ENCODE assay signal across 20 mouse cellular contexts in genomic region chr16:14894713-14895112, GRCm38 (mm10). TPM values are rescaled to one million over a fixed set of nuclear protein-coding genes. Genes with fewer than 3 reads are reported as not detected.
A peak's percentile ranks its signal among the peaks of the same experiment; 100 is the strongest.
DNase-seq lines count a peak whose midpoint lies in the region; ATAC-seq and TF ChIP-seq lines count a peak whose summit lies in the region.
"Had no signal": no experiment of that assay in that cellular context is flagged by ENCODE, and none has a peak within 500 bp of the region (broad histone marks: within the 10 kb centered on the region; RNA-seq: fewer than 3 reads in every experiment).

No protein-coding gene starts in this region.

- H3K4me2 ChIP-seq in kidney, embryonic 16.5 days (replicated peaks; ENCODE audit: low read depth, low read length) = no peak overlapping the region
- H3K4me2 ChIP-seq in lung, postnatal 0 days (replicated peaks; ENCODE audit: low read depth, low read length) = no peak overlapping the region
- no peak overlapping the region for H3K4me2 ChIP-seq in intestine, embryonic 16.5 days (ENCODE audit: low read depth, low read length)
- H3K4me2 ChIP-seq in stomach, embryonic 16.5 days (ENCODE audit: low read depth, low read length) = no peak overlapping the region
- H3K4me2 ChIP-seq: embryonic facial prominence, embryonic 15.5 days; hindbrain, embryonic 12.5 days; neural tube, embryonic 12.5 days had no signal

- no peaks in the 10 kb centered on the region for H3K27me3 ChIP-seq in kidney, embryonic 16.5 days (ENCODE audit: insufficient read depth, low read length)
- H3K27me3 ChIP-seq in lung, postnatal 0 days (replicated peaks; ENCODE audit: insufficient read depth, low read length) = no peaks in the 10 kb centered on the region
- no peaks in the 10 kb centered on the region for H3K27me3 ChIP-seq in intestine, embryonic 16.5 days (replicated peaks; ENCODE audit: control insufficient read depth, insufficient read depth, low read length)
- no peaks in the 10 kb centered on the region for H3K27me3 ChIP-seq in stomach, embryonic 16.5 days (ENCODE audit: control insufficient read depth, insufficient read depth, low read length)
- H3K27me3 ChIP-seq: embryonic facial prominence, embryonic 15.5 days; hindbrain, embryonic 12.5 days; neural tube, embryonic 12.5 days had no signal

- H3K9me3 ChIP-seq in kidney, embryonic 16.5 days (ENCODE audit: low read length) = no peaks in the 10 kb centered on the region
- H3K9me3 ChIP-seq in lung, postnatal 0 days (ENCODE audit: low read length) = no peaks in the 10 kb centered on the region
- H3K9me3 ChIP-seq in intestine, embryonic 16.5 days (ENCODE audit: control insufficient read depth, low read length) = no peaks in the 10 kb centered on the region
- H3K9me3 ChIP-seq in stomach, embryonic 16.5 days (replicated peaks; ENCODE audit: control insufficient read depth, low read length) = no peaks in the 10 kb centered on the region
- H3K9me3 ChIP-seq: embryonic facial prominence, embryonic 15.5 days; forebrain, embryonic 10.5 days; hindbrain, embryonic 12.5 days; midbrain, embryonic 10.5 days; neural tube, embryonic 12.5 days had no signal

- no peak for TF ChIP-seq CTCF in lung, postnatal 0 days (IDR thresholded peaks at IDR 0.05)

- no peaks in the 10 kb centered on the region for H3K36me3 ChIP-seq in kidney, embryonic 16.5 days (ENCODE audit: insufficient read depth, low read length)
- H3K36me3 ChIP-seq in lung, postnatal 0 days (ENCODE audit: insufficient read depth, low read length) = no peaks in the 10 kb centered on the region
- H3K36me3 ChIP-seq in intestine, embryonic 16.5 days (ENCODE audit: control insufficient read depth, insufficient read depth, low read length) = no peaks in the 10 kb centered on the region
- no peaks in the 10 kb centered on the region for H3K36me3 ChIP-seq in stomach, embryonic 16.5 days (ENCODE audit: control insufficient read depth, insufficient read depth, low read length)
- H3K36me3 ChIP-seq: embryonic facial prominence, embryonic 15.5 days; forebrain, embryonic 10.5 days; hindbrain, embryonic 12.5 days; midbrain, embryonic 10.5 days; neural tube, embryonic 12.5 days had no signal

- no peak for DNase-seq in kidney, postnatal 14 days
- peak; percentile 84 for DNase-seq in lung, postnatal 0 days (ENCODE audit: low spot score)
- DNase-seq in lung, postnatal 14 days = no peak
- DNase-seq in cerebellum, postnatal 14 days = no peak
- no peak for DNase-seq in frontal cortex, postnatal 14 days (ENCODE audit: low spot score in 2 of 2)
- DNase-seq: adrenal gland, postnatal 36 days; cerebellum, adult 8-10 months; liver; liver, postnatal 0 days had no signal

- WGBS in kidney, embryonic 16.5 days = 53% methylated on average over 1 of the region's 1 CpGs
- 63% methylated on average over 1 of the region's 1 CpGs for WGBS in lung, postnatal 0 days
- WGBS in intestine, embryonic 16.5 days = 72% methylated on average over 1 of the region's 1 CpGs
- WGBS in stomach, embryonic 16.5 days = 51% methylated on average over 1 of the region's 1 CpGs

- no peak overlapping the region for H3K9ac ChIP-seq in kidney, embryonic 16.5 days (replicated peaks; ENCODE audit: low read length)
- no peak overlapping the region for H3K9ac ChIP-seq in lung, postnatal 0 days (replicated peaks; ENCODE audit: low read depth)
- no peak overlapping the region for H3K9ac ChIP-seq in intestine, embryonic 16.5 days (ENCODE audit: low read depth, low read length)
- no peak overlapping the region for H3K9ac ChIP-seq in stomach, embryonic 16.5 days (ENCODE audit: low read length)
- H3K9ac ChIP-seq: embryonic facial prominence, embryonic 15.5 days; hindbrain, embryonic 12.5 days; liver, postnatal 0 days; neural tube, embryonic 12.5 days had no signal

- ATAC-seq in kidney, embryonic 16.5 days (ENCODE audit: low FRiP score, low TSS enrichment) = peak; percentile 78; the same call in 1 of the 2 replicates
- peak; percentile 91 for ATAC-seq in lung, postnatal 0 days
- ATAC-seq in intestine, embryonic 16.5 days = peak; percentile 83
- ATAC-seq in stomach, embryonic 16.5 days (ENCODE audit: insufficient read depth, low FRiP score) = peak; percentile 86
- ATAC-seq: inflammation-experienced regulatory T-cells, adult 6 months; liver, postnatal 0 days had no signal

- H3K4me1 ChIP-seq in kidney, embryonic 16.5 days (ENCODE audit: insufficient read depth, low read length) = 0 out of 2 replicates have a peak, but pooled peaks cover 4% of the 10 kb centered on the region
- no peaks in the 10 kb centered on the region; the same call in 1 of the 2 replicates for H3K4me1 ChIP-seq in lung, postnatal 0 days (ENCODE audit: insufficient read depth, low read depth, low read length)
- peaks cover 8% of the 10 kb centered on the region; the same call in 1 of the 2 replicates for H3K4me1 ChIP-seq in intestine, embryonic 16.5 days (ENCODE audit: control insufficient read depth, insufficient read depth, low read length)
- peaks cover 4% of the 10 kb centered on the region; the same call in 1 of the 2 replicates for H3K4me1 ChIP-seq in stomach, embryonic 16.5 days (ENCODE audit: control insufficient read depth, insufficient read depth, low read length)
- H3K4me1 ChIP-seq: forebrain, embryonic 10.5 days; hindbrain, embryonic 12.5 days; midbrain, embryonic 10.5 days; neural tube, embryonic 12.5 days had no signal

- peak overlapping the region; percentile 44; the same call in 1 of the 2 replicates for H3K27ac ChIP-seq in kidney, embryonic 16.5 days (ENCODE audit: low read length)
- H3K27ac ChIP-seq in lung, postnatal 0 days (ENCODE audit: low read length) = no peak overlapping the region
- peak overlapping the region; percentile 61 for H3K27ac ChIP-seq in intestine, embryonic 16.5 days (ENCODE audit: low read length)
- 0 out of 2 replicates have a peak overlapping the region, but pooled peaks have one; percentile 43 for H3K27ac ChIP-seq in stomach, embryonic 16.5 days (ENCODE audit: low read length)
- H3K27ac ChIP-seq: embryonic facial prominence, embryonic 15.5 days; forebrain, embryonic 10.5 days; hindbrain, embryonic 12.5 days; midbrain, embryonic 10.5 days; neural tube, embryonic 12.5 days had no signal

- TF ChIP-seq EP300 in lung, postnatal 0 days (IDR thresholded peaks at IDR 0.05) = no peak

- H3K4me3 ChIP-seq in kidney, embryonic 16.5 days (ENCODE audit: low read length) = no peak overlapping the region
- no peak overlapping the region for H3K4me3 ChIP-seq in lung, postnatal 0 days (ENCODE audit: low read depth, low read length)
- no peak overlapping the region for H3K4me3 ChIP-seq in intestine, embryonic 16.5 days (ENCODE audit: low read length)
- H3K4me3 ChIP-seq in stomach, embryonic 16.5 days (replicated peaks; ENCODE audit: low read length) = no peak overlapping the region
- H3K4me3 ChIP-seq: embryonic facial prominence, embryonic 15.5 days; forebrain, embryonic 10.5 days; hindbrain, embryonic 12.5 days; midbrain, embryonic 10.5 days; neural tube, embryonic 12.5 days had no signal

RNA-seq across cellular contexts. Expression of gene Efcab1, which starts 11.7 kb away (rescaled TPM):
- 2.7 and 2.9 TPM in 2 replicates for polyA plus RNA-seq in kidney, embryonic 16.5 days (2015; fragmentation: Nextera tagmentation; extraction: Ambion mirVana)
- polyA plus RNA-seq in lung, postnatal 0 days (2015; fragmentation: Nextera tagmentation; extraction: Ambion mirVana) = 11.4 and 14.6 TPM in 2 replicates
- 2.9 and 3.5 TPM in 2 replicates for polyA plus RNA-seq in intestine, embryonic 16.5 days (2015; fragmentation: Nextera tagmentation; extraction: Ambion mirVana)
- polyA plus RNA-seq in stomach, embryonic 16.5 days (2015; fragmentation: Nextera tagmentation; extraction: Ambion mirVana) = 14.4 and 16.3 TPM in 2 replicates
- polyA plus RNA-seq: C2C12; inflammation-experienced regulatory T-cells, adult 6 months; spleen, adult 2 months had no signal
